Mouse (Mus musculus) ES-E14 (cell line): ENCODE data around the gene Gng11. TPM values are rescaled to one million over a fixed set of nuclear protein-coding genes. Genes with fewer than 3 reads are reported as not detected.

ENCODE experiments used
- DNase-seq: peaks from one replicate; pipeline ENCODE4 v3.0.0-alpha.2; 2013; ENCODE audit warnings: low read depth, low spot score
- H3K27ac ChIP-seq: 2 replicates; pipeline ENCODE4 v1.5.1; 2012; ENCODE audit warnings: low read depth, mild to moderate bottlenecking, low read length, moderate library complexity, mixed read lengths; ENCODE audit not compliant: poor library complexity, insufficient read depth, severe bottlenecking
- H3K36me3 ChIP-seq: 2 replicates; pipeline ENCODE4 v1.6.1; 2012; ENCODE audit warnings: mild to moderate bottlenecking, low read length, moderate library complexity, mixed read lengths; ENCODE audit not compliant: control insufficient read depth, poor library complexity, insufficient read depth, severe bottlenecking
- H3K4me1 ChIP-seq, 2 experiments: fragments of 150-350 bp in 1 of 2; sonication (generic) in 1 of 2; 2 replicates each; pipeline ENCODE4 v1.6.1; 2012; ENCODE audit warnings: low read length in 2 of 2, mild to moderate bottlenecking in 1 of 2, mixed read lengths in 1 of 2; ENCODE audit not compliant: control insufficient read depth in 2 of 2, insufficient read depth in 2 of 2, poor library complexity in 1 of 2
- H3K4me3 ChIP-seq, 2 experiments: fragments of 150-350 bp in 1 of 2; sonication (generic) in 1 of 2; 2 replicates each; pipeline ENCODE4 v1.5.1; 2012; ENCODE audit warnings: low read length in 2 of 2, low read depth in 1 of 2, mild to moderate bottlenecking in 1 of 2, mixed read lengths in 1 of 2; ENCODE audit not compliant: insufficient read depth in 1 of 2, poor library complexity in 1 of 2, severe bottlenecking in 1 of 2
- H3K9ac ChIP-seq: 2 replicates; pipeline ENCODE4 v1.6.1; 2012; ENCODE audit warnings: low read depth, mild to moderate bottlenecking, low read length, mixed read lengths; ENCODE audit not compliant: poor library complexity, insufficient read depth, severe bottlenecking
- H3K9me3 ChIP-seq: fragments of 150-350 bp; sonication (generic); 2 replicates; pipeline ENCODE4 v1.6.1; 2012; ENCODE audit warnings: low read depth, mild to moderate bottlenecking, low read length; ENCODE audit not compliant: control insufficient read depth, insufficient read depth
- CHD2 ChIP-seq: IDR thresholded peaks from 2 replicates; pipeline ENCODE4 v1.6.1; 2014; ENCODE audit warnings: mild to moderate bottlenecking, low read depth, low read length, inconsistent platforms
- HCFC1 ChIP-seq: IDR thresholded peaks from 2 replicates; pipeline ENCODE4 v1.6.1; 2012; ENCODE audit warnings: low read length, inconsistent platforms, borderline replicate concordance; ENCODE audit not compliant: insufficient read depth
- MAFK ChIP-seq: IDR thresholded peaks from 2 replicates; pipeline ENCODE4 v1.6.1; 2014; ENCODE audit warnings: mild to moderate bottlenecking, low read depth, low read length, inconsistent platforms; ENCODE audit not compliant: insufficient read depth
- ZC3H11A ChIP-seq: IDR thresholded peaks from 2 replicates; pipeline ENCODE4 v1.6.1; 2012; ENCODE audit warnings: low read depth, mild to moderate bottlenecking, inconsistent platforms, low read length, borderline replicate concordance
- ZNF384 ChIP-seq: IDR thresholded peaks from 2 replicates; pipeline ENCODE4 v1.6.1; 2012; ENCODE audit warnings: low read depth, low read length, inconsistent platforms
- in situ Hi-C, 2 experiments: fragments of 600-800 bp; cut with MboI; formaldehyde crosslinking; loops; one replicate each; pipeline ENCODE4 v1.15.1; 2025; ENCODE audit warnings: low sequenced_read_pairs in 2 of 2, inconsistent platforms in 1 of 2; ENCODE audit not compliant: unreplicated experiment in 2 of 2
- total RNA-seq: library from RNA; depleted of rRNA; stranded (reverse); fragments of 300-350 nt; gene quantifications from 2 replicates; pipeline ENCODE4 v1.2.3, GENCODE M21; 2012

The Gng11 gene
- total RNA-seq, 1 experiment: 4.0 TPM

- H3K27ac ChIP-seq: no peak overlapping the region
- in situ Hi-C loops: no loop called here
These were observed 18.9 kb downstream of the Gng11 start for GRCm38 (mm10) chr6:4022645-4023044.

GRCm38 (mm10) chr6:4026367-4026766 lies 22.7 kb downstream of the Gng11 start:
- H3K9me3 ChIP-seq: no peaks in the 10 kb centered on the region
- TF ChIP-seq ZNF384: no peak
- no peak for TF ChIP-seq CHD2
- TF ChIP-seq MAFK: no peak
- TF ChIP-seq HCFC1: no peak
- no peak for TF ChIP-seq ZC3H11A
- H3K4me1 ChIP-seq: no peaks in the 10 kb centered on the region
- H3K27ac ChIP-seq: no peak overlapping the region
- H3K9ac ChIP-seq: no peak overlapping the region
- DNase-seq: no peak
- in situ Hi-C loops: no loop called here
- H3K36me3 ChIP-seq: no peaks in the 10 kb centered on the region
- H3K4me3 ChIP-seq: no peak overlapping the region

More at GRCm38 (mm10) chr6:4022645-4023044, 18.9 kb downstream of the Gng11 start:
- H3K4me3 ChIP-seq: no peak overlapping the region
- no peaks in the 10 kb centered on the region for H3K4me1 ChIP-seq
- no peak for DNase-seq
- H3K36me3 ChIP-seq: no peaks in the 10 kb centered on the region
- no peak overlapping the region for H3K9ac ChIP-seq
- TF ChIP-seq ZC3H11A (no peak), ZNF384 (no peak), MAFK (no peak), CHD2 (no peak), HCFC1 (no peak)
- no peaks in the 10 kb centered on the region for H3K9me3 ChIP-seq

DNA sequence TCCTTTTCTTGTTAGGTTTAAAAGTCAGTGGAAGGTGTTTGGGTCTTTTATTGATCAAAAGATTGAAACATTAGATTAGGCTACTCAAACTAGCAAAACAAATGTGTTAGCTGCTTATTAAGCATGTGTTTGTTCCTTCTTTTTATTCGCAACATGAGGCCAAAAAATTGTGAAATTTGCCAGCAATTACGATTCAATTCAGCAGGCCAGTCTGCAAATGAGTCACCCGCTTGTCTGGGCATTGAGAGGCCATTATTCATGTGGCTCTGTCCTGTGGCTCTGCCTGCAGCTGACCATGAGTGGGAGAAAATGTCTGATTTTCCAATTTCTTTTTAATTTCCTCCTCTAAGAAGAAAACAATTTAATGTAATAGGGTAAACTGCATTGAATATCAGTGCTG lies 27.3 kb downstream of the Gng11 start:
- Histone ChIP-seq H3K9ac (no peak overlapping the region), H3K27ac (no peak overlapping the region), H3K4me1 (no peaks in the 10 kb centered on the region), H3K36me3 (no peaks in the 10 kb centered on the region), H3K4me3 (no peak overlapping the region), H3K9me3 (no peaks in the 10 kb centered on the region)
- no peak for TF ChIP-seq MAFK
- TF ChIP-seq CHD2: no peak
- no peak for TF ChIP-seq HCFC1
- no peak for TF ChIP-seq ZC3H11A
- no peak for TF ChIP-seq ZNF384
- in situ Hi-C loops: no loop called here
- DNase-seq: no peak

GRCm38 (mm10) chr6:4041821-4042220 lies 38.1 kb downstream of the Gng11 start:
- Histone ChIP-seq H3K36me3 (no peaks in the 10 kb centered on the region), H3K4me3 (no peak overlapping the region), H3K27ac (no peak overlapping the region), H3K9ac (no peak overlapping the region), H3K4me1 (no peaks in the 10 kb centered on the region), H3K9me3 (no peaks in the 10 kb centered on the region)
- DNase-seq: no peak
- in situ Hi-C loops: no loop called here
- no peak for TF ChIP-seq ZC3H11A
- TF ChIP-seq HCFC1: no peak
- no peak for TF ChIP-seq ZNF384
- no peak for TF ChIP-seq CHD2
- no peak for TF ChIP-seq MAFK

- H3K9me3 ChIP-seq: no peaks in the 10 kb centered on the region
- no peaks in the 10 kb centered on the region for H3K4me1 ChIP-seq
- H3K4me3 ChIP-seq: no peak overlapping the region
- TF ChIP-seq MAFK (no peak), ZNF384 (no peak), HCFC1 (no peak), ZC3H11A (no peak), CHD2 (no peak)
- no peak for DNase-seq
- no peak overlapping the region for H3K9ac ChIP-seq
- no peaks in the 10 kb centered on the region for H3K36me3 ChIP-seq
- H3K27ac ChIP-seq: no peak overlapping the region
- in situ Hi-C loops: no loop called here
These were observed 43.5 kb downstream of the Gng11 start for GRCm38 (mm10) chr6:4047200-4047599.
